Mouse (Mus musculus) embryonic fibroblast, embryonic 13.5 days (primary cell): Measurements from ENCODE around the gene Kcng4. TPM values are rescaled to one million over a fixed set of nuclear protein-coding genes. Genes with fewer than 3 reads are reported as not detected.

Source experiments
- H3K27ac ChIP-seq: 2 replicates; pipeline ENCODE4 v1.5.1; 2012; ENCODE audit warnings: low read length, control low read depth, inconsistent platforms; ENCODE audit not compliant: insufficient read depth
- H3K4me1 ChIP-seq: 2 replicates; pipeline ENCODE4 v1.6.1; 2011; ENCODE audit warnings: low read length; ENCODE audit not compliant: control insufficient read depth, insufficient read depth
- H3K4me3 ChIP-seq: 2 replicates; pipeline ENCODE4 v1.5.1; 2011; ENCODE audit warnings: mild to moderate bottlenecking, control low read depth, low read length; ENCODE audit not compliant: insufficient read depth
- CTCF ChIP-seq: IDR thresholded peaks from 2 replicates; pipeline ENCODE4 v1.5.1; 2011; ENCODE audit warnings: mild to moderate bottlenecking, control low read depth, low read length, moderate library complexity, borderline replicate concordance; ENCODE audit not compliant: insufficient read depth
- POLR2A ChIP-seq: IDR thresholded peaks from 2 replicates; pipeline ENCODE4 v1.6.1; 2011; ENCODE audit warnings: low read depth, mild to moderate bottlenecking, control low read depth, low read length, moderate library complexity
- polyA plus RNA-seq: library from polyadenylated mRNA; stranded (reverse); fragments of >200 nt; gene quantifications from 2 replicates; pipeline ENCODE4 v1.2.4, GENCODE M21; 2011; ENCODE audit warnings: low read depth; ENCODE audit not compliant: missing spikeins, insufficient read length

The Kcng4 gene
- not detected in 2 replicates for polyA plus RNA-seq

GRCm38 (mm10) chr8:119635378-119635777, at the start of gene Kcng4:
Kcng4 (minus strand) TSS chr8:119635680.
- no peak within 1 kb of the TSS for H3K27ac ChIP-seq
- H3K4me3 ChIP-seq: no peak within 1 kb of the TSS
- H3K4me1 ChIP-seq: no peaks in the 10 kb centered on the region
- no peak for TF ChIP-seq POLR2A
- no peak for TF ChIP-seq CTCF

DNA sequence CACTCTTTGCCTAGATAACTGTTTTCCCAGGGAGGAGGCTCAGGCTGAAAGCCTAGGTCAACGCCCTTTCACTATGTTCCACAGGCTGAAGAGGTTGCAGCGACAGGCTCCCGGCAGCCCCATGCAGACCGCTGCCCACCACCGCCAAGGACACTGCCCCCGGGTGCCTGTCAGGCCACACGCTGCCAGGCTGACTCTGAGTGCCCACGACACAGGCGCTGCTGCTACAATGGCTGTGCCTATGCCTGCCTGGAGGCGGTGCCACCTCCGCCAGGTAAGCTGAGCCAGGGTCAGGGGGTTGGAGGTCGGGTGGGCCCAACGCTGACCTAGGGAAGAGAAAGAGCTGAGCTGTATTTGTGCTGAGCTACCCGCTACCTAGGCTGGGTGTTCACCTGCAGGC, 43.7 kb upstream of the Kcng4 start:
- H3K4me3 ChIP-seq: no peak overlapping the region
- TF ChIP-seq POLR2A: no peak
- no peak for TF ChIP-seq CTCF
- no peak overlapping the region for H3K27ac ChIP-seq
- no peaks in the 10 kb centered on the region for H3K4me1 ChIP-seq

DNA sequence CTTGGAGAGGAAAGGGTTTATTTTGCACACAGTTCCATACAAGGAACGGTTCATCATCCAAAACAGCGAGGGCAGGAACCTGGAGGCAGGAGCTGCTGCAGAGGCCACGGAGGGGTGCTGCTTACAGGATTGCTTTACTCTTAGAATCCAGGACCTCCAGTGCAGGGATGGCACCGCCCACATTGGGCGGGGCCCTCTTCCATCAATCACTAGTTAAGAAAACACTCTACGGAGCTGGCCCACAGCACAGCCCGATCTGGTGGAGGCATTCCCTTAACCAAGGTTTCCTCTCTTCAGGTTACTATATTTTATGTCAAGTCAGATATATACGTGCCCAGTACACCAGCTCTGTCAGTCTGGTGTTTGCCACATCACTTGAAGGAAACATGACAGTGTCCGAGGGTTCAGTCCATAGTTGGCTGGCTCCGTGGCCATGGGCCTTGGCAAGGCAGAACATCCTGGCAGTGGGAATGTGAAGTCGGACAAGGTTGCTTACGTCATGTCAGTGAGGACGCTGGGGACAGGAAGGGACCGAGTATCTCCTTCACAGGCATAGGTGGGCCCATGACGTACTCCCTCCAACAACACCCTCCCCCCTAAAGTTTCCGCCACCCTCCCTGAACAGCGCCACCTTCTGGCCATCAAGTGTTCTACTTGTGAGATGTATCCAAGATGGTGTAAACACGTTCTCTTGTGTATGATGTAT, 42.8 kb upstream of the Kcng4 start:
- TF ChIP-seq POLR2A (no peak), CTCF (peak; percentile 42; the same call in 1 of the 2 replicates)
- no peaks in the 10 kb centered on the region for H3K4me1 ChIP-seq
- no peak overlapping the region for H3K27ac ChIP-seq
- no peak overlapping the region for H3K4me3 ChIP-seq

DNA sequence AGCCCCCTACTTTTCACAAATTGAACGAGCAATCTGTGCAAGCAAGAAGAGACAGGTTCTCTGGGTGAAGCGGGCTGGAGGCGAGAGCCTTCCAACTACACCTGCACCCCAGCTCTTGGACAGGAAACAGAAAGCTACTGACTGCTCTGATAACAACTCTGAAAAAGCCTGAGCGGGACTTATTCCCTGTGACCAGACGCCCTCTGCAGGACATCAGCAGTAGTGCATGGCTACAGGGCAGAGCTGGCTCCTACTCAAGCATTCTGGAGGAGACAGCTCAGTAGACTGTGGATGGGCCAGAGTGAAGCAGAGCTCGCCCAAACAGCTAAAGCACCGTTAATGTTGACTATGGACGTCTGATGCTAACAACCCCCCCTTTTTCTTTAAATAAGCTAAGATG, 40.9 kb upstream of the Kcng4 start:
- no peak overlapping the region for H3K27ac ChIP-seq
- H3K4me3 ChIP-seq: no peak overlapping the region
- TF ChIP-seq POLR2A (no peak), CTCF (peak; percentile 87)
- H3K4me1 ChIP-seq: no peaks in the 10 kb centered on the region

GRCm38 (mm10) chr8:119675457-119675856, 40.0 kb upstream of the Kcng4 start:
- TF ChIP-seq CTCF: no peak
- TF ChIP-seq POLR2A: no peak
- Histone ChIP-seq H3K27ac (no peak overlapping the region), H3K4me1 (no peaks in the 10 kb centered on the region), H3K4me3 (no peak overlapping the region)

DNA sequence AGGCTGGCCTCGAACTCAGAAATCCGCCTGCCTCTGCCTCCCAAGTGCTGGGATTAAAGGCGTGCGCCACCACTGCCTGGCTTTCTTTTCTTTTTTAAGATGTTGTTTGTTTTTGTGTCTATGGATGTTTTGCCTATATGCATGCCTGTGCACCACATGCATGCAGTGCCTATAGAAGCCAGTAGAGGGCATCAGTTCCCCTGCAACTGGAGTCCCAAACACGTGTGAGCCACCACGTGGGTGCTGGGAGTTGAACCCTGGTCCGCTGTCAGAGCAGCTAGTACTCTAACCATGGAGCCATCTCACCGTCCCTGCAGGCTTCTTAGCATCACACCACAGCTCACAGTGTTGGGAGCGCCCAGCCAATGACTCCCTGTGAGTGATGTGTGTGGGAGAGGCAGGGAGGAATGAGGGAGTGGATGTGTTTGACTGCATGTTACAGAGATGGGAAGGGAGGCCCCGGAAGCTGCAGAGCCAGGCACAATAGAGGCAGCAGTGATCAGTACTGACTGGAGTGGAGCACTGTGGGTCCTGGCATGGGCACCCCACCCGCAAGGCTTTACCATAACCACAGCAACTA, 38.6 kb upstream of the Kcng4 start:
- no peaks in the 10 kb centered on the region for H3K4me1 ChIP-seq
- no peak overlapping the region for H3K27ac ChIP-seq
- TF ChIP-seq POLR2A: no peak
- no peak for TF ChIP-seq CTCF
- no peak overlapping the region for H3K4me3 ChIP-seq

GRCm38 (mm10) chr8:119670419-119671091, 35.1 kb upstream of the Kcng4 start:
- no peak for TF ChIP-seq CTCF
- TF ChIP-seq POLR2A: no peak
- Histone ChIP-seq H3K4me3 (no peak overlapping the region), H3K27ac (no peak overlapping the region), H3K4me1 (no peaks in the 10 kb centered on the region)

- H3K4me1 ChIP-seq: no peaks in the 10 kb centered on the region
- no peak for TF ChIP-seq CTCF
- TF ChIP-seq POLR2A: no peak
- H3K4me3 ChIP-seq: no peak overlapping the region
- no peak overlapping the region for H3K27ac ChIP-seq
Observed at GRCm38 (mm10) chr8:119669284-119669683, 33.8 kb upstream of the Kcng4 start.

DNA sequence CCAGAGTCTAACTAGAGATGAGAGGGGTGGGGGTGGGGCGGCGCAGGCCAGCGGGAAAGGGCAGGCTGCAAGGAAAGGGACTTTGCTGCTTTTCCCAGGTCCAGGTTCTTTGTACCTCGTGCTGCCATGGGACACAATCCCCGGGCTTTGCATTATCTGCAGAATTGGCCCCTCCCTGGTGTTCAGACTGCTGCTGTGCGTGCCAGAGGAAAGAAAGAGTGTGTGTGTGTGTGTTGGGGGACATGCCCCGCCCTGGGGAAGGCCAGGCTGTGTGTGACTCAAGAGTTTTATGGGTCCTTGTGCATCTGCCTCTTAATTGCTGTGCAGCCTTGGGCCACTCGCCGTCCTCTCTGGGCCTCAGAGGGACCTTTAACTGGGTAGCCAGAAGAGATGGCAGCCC, 33.0 kb upstream of the Kcng4 start:
- TF ChIP-seq CTCF (no peak), POLR2A (no peak)
- Histone ChIP-seq H3K27ac (no peak overlapping the region), H3K4me1 (no peaks in the 10 kb centered on the region), H3K4me3 (no peak overlapping the region)
